8 mouse cellular contexts compared by ENCODE assay signal in genomic region chr8:120795944-120796635, GRCm38 (mm10). TPM values are rescaled to one million over a fixed set of nuclear protein-coding genes. Genes with fewer than 3 reads are reported as not detected.
A peak's percentile ranks its signal among the peaks of the same experiment; 100 is the strongest.
DNase-seq lines count a peak whose midpoint lies in the region; ATAC-seq lines count a peak whose summit lies in the region.

No protein-coding gene starts in this region.

- peaks cover 11% of the 10 kb centered on the region for H3K27me3 ChIP-seq in hindbrain, embryonic 15.5 days

- peak; percentile 79; the same call in 1 of the 2 replicates for ATAC-seq in hindbrain, embryonic 15.5 days (ENCODE audit: low FRiP score, low read depth)

- no peak overlapping the region for H3K4me3 ChIP-seq in hindbrain, embryonic 15.5 days

- 44% methylated on average over 9 of the region's 9 CpGs for WGBS in hindbrain, embryonic 15.5 days

- H3K36me3 ChIP-seq in hindbrain, embryonic 15.5 days = no peaks in the 10 kb centered on the region

- no peak overlapping the region for H3K9ac ChIP-seq in hindbrain, embryonic 15.5 days

- H3K9me3 ChIP-seq in hindbrain, embryonic 15.5 days = no peaks in the 10 kb centered on the region

- H3K27ac ChIP-seq in hindbrain, embryonic 15.5 days (replicated peaks) = no peak overlapping the region

- H3K4me1 ChIP-seq in hindbrain, embryonic 15.5 days (replicated peaks) = 0 out of 2 replicates have a peak, but pooled peaks cover 3% of the 10 kb centered on the region

- DNase-seq in NIH3T3 (ENCODE audit: low read depth) = peak; percentile 90
- DNase-seq in cerebellum, postnatal 10 days = peak; percentile 91 to 93
- DNase-seq in frontal cortex, postnatal 25 days (ENCODE audit: low spot score in 2 of 2) = peak; percentile 69 to 73
- peak; percentile 69 to 87 for DNase-seq in layer of hippocampus, postnatal 25 days (ENCODE audit: extremely low spot score in 1 of 2, low spot score in 1 of 2)
- DNase-seq in lung, postnatal 36 days = peak; percentile 86
- peak; percentile 74 for DNase-seq in retina, postnatal 7 days (ENCODE audit: low read depth, low spot score)
- DNase-seq in thymus, postnatal 4 days = peak; percentile 94

- H3K4me2 ChIP-seq in hindbrain, embryonic 15.5 days = no peak overlapping the region

RNA-seq across cellular contexts. Expression of gene Irf8, which starts 59.9 kb away (rescaled TPM):
- 4.2 and 6.1 TPM in 2 replicates for polyA plus RNA-seq in hindbrain, embryonic 15.5 days (2015; fragmentation: Nextera tagmentation; extraction: Ambion mirVana)
- 1 to 10 TPM; 4.1 to 4.2 TPM for total RNA-seq in layer of hippocampus, postnatal 25 days (2021)
